Mouse (Mus musculus) hindbrain, postnatal 0 days (tissue): Measurements from ENCODE around the gene Gpi1. TPM values are rescaled to one million over a fixed set of nuclear protein-coding genes. Genes with fewer than 3 reads are reported as not detected.

Source experiments
- ATAC-seq: fragments of 200-750 bp; cut with Nextera tagmentation; 2 replicates; pipeline ENCODE4 v1.8.0; 2017; ENCODE audit warnings: mild to moderate bottlenecking, moderate TSS enrichment, moderate library complexity
- DNase-seq: peaks from one replicate; pipeline ENCODE4 v3.0.0-alpha.2; 2015; ENCODE audit warnings: low spot score
- H3K27ac ChIP-seq: fragments of 300-500 bp; sonication (generic); 2 replicates; pipeline ENCODE4 v1.5.1; 2014; ENCODE audit warnings: mild to moderate bottlenecking
- H3K27me3 ChIP-seq: fragments of 300-500 bp; sonication (generic); 2 replicates; pipeline ENCODE4 v1.6.1; 2014; ENCODE audit warnings: low read length, mixed read lengths; ENCODE audit not compliant: insufficient read depth
- H3K36me3 ChIP-seq: fragments of 300-500 bp; sonication (generic); 2 replicates; pipeline ENCODE4 v1.6.1; 2014; ENCODE audit warnings: low read length, mixed read lengths; ENCODE audit not compliant: insufficient read depth
- H3K4me1 ChIP-seq: fragments of 300-500 bp; sonication (generic); 2 replicates; pipeline ENCODE4 v1.6.1; 2014; ENCODE audit warnings: antibody characterized with exemption, low read length, mixed read lengths; ENCODE audit not compliant: insufficient read depth
- H3K4me2 ChIP-seq: fragments of 300-500 bp; sonication (generic); 2 replicates; pipeline ENCODE4 v1.6.1; 2014; ENCODE audit warnings: low read depth, mild to moderate bottlenecking, low read length, moderate library complexity, mixed read lengths
- H3K4me3 ChIP-seq: fragments of 300-500 bp; sonication (generic); 2 replicates; pipeline ENCODE4 v1.5.1; 2014; ENCODE audit warnings: low read length
- H3K9ac ChIP-seq: fragments of 300-500 bp; sonication (generic); replicated peaks from 2 replicates; pipeline ENCODE4 v1.6.1; 2014; ENCODE audit warnings: mild to moderate bottlenecking, low read length, moderate library complexity, mixed read lengths
- H3K9me3 ChIP-seq: fragments of 300-500 bp; sonication (generic); 2 replicates; pipeline ENCODE4 v1.6.1; 2016; ENCODE audit warnings: low read length, mixed read lengths
- CTCF ChIP-seq: IDR thresholded peaks from 2 replicates; pipeline ENCODE4 v1.5.1; 2016; ENCODE audit warnings: antibody characterized with exemption, control low read depth, low read depth
- WGBS: fragments of 180-500 bp; shearing (Covaris S2); extraction: QIAGEN DNeasy Blood & Tissue Kit; methylation state at CpG from one replicate; pipeline ENCODE4 v1.1.7; 2014; 5-methylcytosine and 5-hydroxymethylcytosine counted together
- polyA plus RNA-seq: library from polyadenylated mRNA; unstranded; fragments of >200 nt; fragmentation: Nextera tagmentation; extraction: Ambion mirVana; gene quantifications from 2 replicates; pipeline ENCODE4 v1.2.1, GENCODE M21; 2015
- total RNA-seq: library from RNA; depleted of rRNA; stranded (reverse); fragments of >200 nt; gene quantifications from 2 replicates; pipeline ENCODE4 v1.2.3, GENCODE M21; 2014

Gene Gpi1
- total and polyA plus RNA-seq, 2 experiments from 2014 or later = 389 to 413 TPM

DNA sequence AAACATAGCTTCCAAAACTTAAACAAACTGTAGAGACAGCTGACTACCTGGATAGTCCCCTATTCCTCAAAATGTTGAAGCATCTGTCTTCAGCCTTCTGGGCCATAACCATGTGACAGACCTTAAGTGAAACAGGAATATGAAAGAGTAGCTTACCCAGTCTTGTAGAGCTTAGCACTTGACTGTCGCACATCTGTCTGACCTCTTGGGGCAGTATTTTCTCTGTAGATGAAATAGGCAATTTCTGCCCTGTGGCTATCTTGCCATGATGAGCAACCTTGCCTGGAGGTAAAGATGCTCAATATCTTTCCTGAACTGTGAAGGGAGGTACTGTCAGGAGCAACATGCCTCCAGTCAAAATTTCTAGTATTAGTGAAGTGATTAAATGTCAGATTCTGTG, 57.9 kb downstream of the Gpi1 start:
- Histone ChIP-seq H3K9ac (no peak overlapping the region), H3K27ac (no peak overlapping the region), H3K9me3 (no peaks in the 10 kb centered on the region), H3K4me1 (no peaks in the 10 kb centered on the region), H3K4me3 (no peak overlapping the region), H3K4me2 (no peak overlapping the region), H3K27me3 (no peaks in the 10 kb centered on the region), H3K36me3 (no peaks in the 10 kb centered on the region)
- no peak for TF ChIP-seq CTCF
- WGBS = 59% methylated on average over 1 of the region's 1 CpGs
- ATAC-seq (no peak), DNase-seq (no peak)

DNA sequence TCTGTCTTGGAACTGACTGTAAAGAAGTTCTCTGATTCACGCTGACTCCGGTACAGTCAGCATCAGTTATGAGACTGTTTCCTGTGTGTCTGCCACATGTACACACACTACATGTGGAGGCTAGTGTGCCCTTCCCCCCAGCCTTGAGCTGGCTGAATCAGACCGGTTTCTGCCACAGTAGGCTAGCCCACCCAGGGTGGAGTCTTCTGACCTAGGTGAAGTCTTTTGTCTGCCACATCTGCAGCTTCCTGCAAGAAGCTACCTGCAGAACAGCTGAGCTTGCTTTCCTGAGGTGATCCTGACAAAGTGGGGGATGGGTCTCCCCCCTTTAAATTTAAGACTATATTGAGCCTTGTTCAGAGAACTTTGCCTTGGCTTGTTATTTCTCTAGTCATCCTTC, 60.7 kb downstream of the Gpi1 start, which contains the start of gene Uba2:
TSS of gene Uba2 (minus strand) at position 146 of the 400 bp plus-strand sequence.
- DNase-seq (no peak), ATAC-seq (no peak)
- peak within 1 kb of the TSS; percentile 76 for H3K4me2 ChIP-seq
- H3K9me3 ChIP-seq = no peaks in the 10 kb centered on the region
- H3K4me3 ChIP-seq = peak within 1 kb of the TSS; percentile 98
- 80% methylated on average over 3 of the region's 3 CpGs for WGBS
- H3K27ac ChIP-seq = peak within 1 kb of the TSS; percentile 84
- H3K9ac ChIP-seq = peak within 1 kb of the TSS; percentile 81
- H3K4me1 ChIP-seq = no peaks in the 10 kb centered on the region
- no peak for TF ChIP-seq CTCF
- H3K27me3 ChIP-seq = no peaks in the 10 kb centered on the region
- H3K36me3 ChIP-seq = peaks cover 5% of the 10 kb centered on the region; the same call in 1 of the 2 replicates

DNA sequence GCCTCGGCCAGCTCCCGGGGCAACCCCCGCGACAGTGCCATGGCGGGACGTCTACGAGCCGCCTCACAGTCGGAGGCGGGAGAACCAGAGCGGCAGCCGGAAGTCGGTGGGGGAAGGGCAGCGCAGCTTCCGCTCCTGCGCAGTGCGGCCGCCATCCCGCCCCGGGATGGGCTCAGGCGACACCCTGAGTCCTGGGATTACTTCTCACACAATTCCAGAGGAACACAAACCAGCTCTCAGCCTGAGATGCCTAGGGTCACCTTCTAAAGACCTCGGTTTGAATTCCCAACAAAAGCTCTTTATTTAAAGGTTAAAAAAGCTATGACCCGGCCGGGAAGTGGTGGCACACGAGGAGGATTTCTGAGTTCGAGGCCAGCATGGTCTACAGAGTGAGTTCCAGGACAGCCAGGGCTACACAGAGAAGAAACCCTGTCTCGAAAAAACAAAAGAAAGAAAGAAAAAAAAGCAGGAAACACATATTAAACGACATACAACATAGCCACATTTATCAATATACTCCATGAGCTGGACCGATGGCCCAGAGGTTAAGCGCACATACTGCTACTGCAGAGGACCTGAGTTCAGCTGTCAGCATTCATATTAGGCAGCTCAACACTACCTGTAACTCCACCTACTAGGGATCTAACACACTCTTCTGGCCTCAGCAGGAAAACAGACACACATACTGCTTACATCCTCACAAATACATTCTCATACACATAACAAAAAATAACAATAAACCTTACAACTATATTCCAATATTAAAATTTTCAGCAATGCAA, 61.5 kb downstream of the Gpi1 start:
- peak; percentile 94 for DNase-seq
- peak overlapping the region; percentile 76 for H3K4me2 ChIP-seq
- 10% methylated on average over 30 of the region's 30 CpGs for WGBS
- ATAC-seq = peak; percentile 97
- H3K9me3 ChIP-seq = no peaks in the 10 kb centered on the region
- H3K9ac ChIP-seq = peak overlapping the region; percentile 81
- no peak for TF ChIP-seq CTCF
- no peaks in the 10 kb centered on the region for H3K4me1 ChIP-seq
- peaks cover 9% of the 10 kb centered on the region for H3K36me3 ChIP-seq
- H3K27ac ChIP-seq = peak overlapping the region; percentile 84
- no peaks in the 10 kb centered on the region for H3K27me3 ChIP-seq
- H3K4me3 ChIP-seq = peak overlapping the region; percentile 98

DNA sequence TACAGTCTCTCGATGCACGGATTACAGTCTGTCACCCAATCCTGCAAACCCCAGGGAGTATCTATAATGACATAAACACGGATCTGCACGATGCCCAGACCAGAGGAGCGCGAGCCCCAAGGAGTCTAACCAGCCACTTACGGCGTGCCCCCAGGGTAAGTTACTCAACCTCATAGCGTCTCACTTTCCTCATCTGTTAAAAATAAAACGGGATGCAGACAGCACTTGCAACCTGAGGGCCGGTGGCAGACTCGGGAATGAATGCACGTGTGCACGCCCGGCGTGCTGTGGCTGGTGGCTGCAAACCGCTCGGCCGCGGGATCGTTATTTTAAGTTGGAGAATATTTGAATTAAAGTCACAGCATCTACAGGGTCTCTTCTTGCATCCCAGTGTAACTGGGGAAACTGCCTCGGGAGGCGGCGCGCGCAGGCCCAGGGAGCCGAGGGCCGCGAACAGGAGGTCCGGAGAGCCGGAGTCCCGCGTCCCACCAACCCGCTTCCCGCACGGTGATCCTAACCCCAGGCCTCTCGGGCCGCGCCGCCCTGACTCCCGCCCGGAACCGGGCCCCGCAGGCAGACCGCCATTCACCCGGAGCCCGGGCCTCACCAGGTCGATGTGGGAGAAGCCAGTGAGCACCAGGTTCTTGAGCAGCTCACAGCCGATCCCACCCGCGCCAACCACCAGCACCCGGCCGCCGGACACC, 62.2 kb downstream of the Gpi1 start:
- under 1% methylated on average over 54 of the region's 54 CpGs for WGBS
- Histone ChIP-seq H3K36me3 (peaks cover 16% of the 10 kb centered on the region), H3K27ac (peak overlapping the region; percentile 84), H3K9me3 (no peaks in the 10 kb centered on the region), H3K9ac (peak overlapping the region; percentile 81), H3K27me3 (no peaks in the 10 kb centered on the region), H3K4me2 (peak overlapping the region; percentile 76), H3K4me3 (peak overlapping the region; percentile 98), H3K4me1 (no peaks in the 10 kb centered on the region)
- peak; percentile 7 for ATAC-seq
- no peak for TF ChIP-seq CTCF
- DNase-seq = peak; percentile 25

DNA sequence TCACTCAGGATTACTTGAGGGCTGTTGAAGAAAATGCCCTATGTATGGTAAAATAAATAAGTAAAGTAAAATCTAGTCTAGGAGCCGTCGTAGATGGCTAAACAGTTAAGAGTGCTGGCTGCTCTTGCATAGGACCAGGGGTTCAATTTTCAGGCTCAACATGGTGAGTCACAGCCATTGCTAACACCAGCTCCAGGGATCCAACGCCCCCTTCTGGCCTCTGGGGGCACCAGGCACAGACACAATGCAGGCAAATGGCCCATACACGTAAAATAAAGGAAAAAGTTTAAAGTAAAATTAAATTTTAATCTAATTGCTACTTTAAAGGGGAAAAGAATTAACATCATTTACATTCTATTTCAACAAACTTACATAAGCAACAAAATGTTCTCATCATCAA, 63.3 kb downstream of the Gpi1 start:
- peak; percentile 47 for TF ChIP-seq CTCF
- Histone ChIP-seq H3K4me1 (no peaks in the 10 kb centered on the region), H3K9ac (no peak overlapping the region), H3K4me3 (no peak overlapping the region), H3K36me3 (peaks cover 26% of the 10 kb centered on the region), H3K4me2 (peak overlapping the region; percentile 14; the same call in 1 of the 2 replicates), H3K27me3 (no peaks in the 10 kb centered on the region), H3K27ac (no peak overlapping the region), H3K9me3 (no peaks in the 10 kb centered on the region)
- 51% methylated on average over 4 of the region's 4 CpGs for WGBS
- DNase-seq (peak; percentile 28), ATAC-seq (no peak)

DNA sequence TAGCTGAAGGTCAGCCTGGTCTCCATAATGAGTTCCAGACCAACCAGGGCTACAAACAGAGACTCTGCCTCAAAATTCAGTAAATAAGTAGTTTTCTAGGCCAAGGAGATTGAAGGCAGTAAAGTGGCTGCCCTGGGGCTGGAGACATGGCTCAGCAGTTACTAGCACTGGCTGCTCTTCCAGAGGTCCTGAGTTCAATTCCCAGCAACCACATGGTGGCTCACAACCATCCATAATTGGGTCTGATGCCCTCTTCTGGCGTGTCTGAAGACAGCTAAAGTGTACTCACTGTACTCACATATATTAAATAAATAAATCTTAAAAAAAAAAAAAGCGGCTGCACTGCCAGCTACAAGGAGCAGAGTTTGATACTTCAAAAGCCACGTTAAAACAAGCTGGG, 64.1 kb downstream of the Gpi1 start:
- 80% methylated on average over 3 of the region's 3 CpGs for WGBS

DNA sequence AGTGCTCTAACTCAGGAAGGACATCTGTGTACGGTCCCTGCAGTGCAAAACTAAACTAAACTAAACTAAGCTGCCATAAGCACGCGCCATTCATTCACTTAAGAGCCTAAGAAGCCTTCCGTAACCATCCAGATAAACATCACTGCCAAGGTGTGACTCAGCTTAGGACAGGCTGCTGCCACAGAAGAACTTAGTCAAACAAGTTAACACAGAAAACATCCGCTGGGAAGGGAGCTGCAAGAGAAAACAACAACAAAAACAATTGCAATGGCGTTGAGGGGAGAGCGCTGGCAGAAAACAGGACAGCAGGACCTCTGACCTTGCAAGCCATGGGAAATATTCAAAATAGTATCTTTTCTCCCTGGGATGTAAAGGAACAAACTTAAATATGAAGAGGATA, 65.5 kb downstream of the Gpi1 start:
- no peak for ATAC-seq
- H3K4me1 ChIP-seq = no peaks in the 10 kb centered on the region
- no peak for TF ChIP-seq CTCF
- H3K36me3 ChIP-seq = peaks cover 46% of the 10 kb centered on the region
- no peaks in the 10 kb centered on the region for H3K27me3 ChIP-seq
- H3K27ac ChIP-seq = no peak overlapping the region
- H3K4me2 ChIP-seq = no peak overlapping the region
- H3K9me3 ChIP-seq = no peaks in the 10 kb centered on the region
- no peak for DNase-seq
- no peak overlapping the region for H3K4me3 ChIP-seq
- WGBS = 89% methylated on average over 7 of the region's 7 CpGs
- no peak overlapping the region for H3K9ac ChIP-seq

More for the DNA sequence above, 64.1 kb downstream of the Gpi1 start:
- no peaks in the 10 kb centered on the region for H3K27me3 ChIP-seq
- no peak overlapping the region for H3K4me2 ChIP-seq
- H3K9ac ChIP-seq = no peak overlapping the region
- DNase-seq (no peak), ATAC-seq (no peak)
- no peak overlapping the region for H3K27ac ChIP-seq
- no peaks in the 10 kb centered on the region for H3K9me3 ChIP-seq
- H3K4me1 ChIP-seq = no peaks in the 10 kb centered on the region
- TF ChIP-seq CTCF = no peak
- peaks cover 35% of the 10 kb centered on the region for H3K36me3 ChIP-seq
- H3K4me3 ChIP-seq = no peak overlapping the region
